Mouse (Mus musculus) spleen, postnatal 4 days (tissue): ENCODE measurements around the gene Slc5a4a.

Experiments used
- DNase-seq, 2 experiments: peaks; one replicate each; pipeline ENCODE4 v3.0.0; 2022; ENCODE audit warnings: low spot score in 2 of 2

The Slc5a4a gene

DNA sequence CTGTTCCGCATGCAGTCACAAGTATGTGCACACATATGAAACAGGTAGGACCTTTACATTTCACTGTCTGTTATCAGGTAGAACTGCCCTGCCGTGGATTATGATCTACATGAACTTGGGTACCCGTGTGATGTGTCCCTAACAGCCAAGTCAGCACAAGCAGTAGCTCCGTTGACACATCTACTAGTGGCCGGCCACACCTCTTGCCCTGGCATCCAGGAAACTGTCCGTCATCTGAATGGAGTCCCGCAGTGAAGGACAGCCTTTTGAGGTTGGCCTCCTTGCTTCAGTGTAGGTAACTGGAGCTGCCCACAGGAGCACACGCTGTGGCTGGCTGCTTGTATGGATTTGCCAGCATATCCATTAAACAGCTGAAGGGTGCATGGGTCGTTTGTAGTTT lies 71.0 kb downstream of the Slc5a4a start:
- DNase-seq: peak in 1 of 2 experiments; percentile 30

- no peak for DNase-seq
Observed at GRCm38 (mm10) chr10:76225944-76226343, 78.7 kb downstream of the Slc5a4a start.

- DNase-seq: no peak
Observed at GRCm38 (mm10) chr10:76229627-76230026, 82.4 kb downstream of the Slc5a4a start.

- peak; percentile 83 to 93 for DNase-seq
Observed at GRCm38 (mm10) chr10:76237341-76238225, 90.3 kb downstream of the Slc5a4a start, which contains the start of gene Prmt2. Prmt2 (minus strand) TSS chr10:76237865.
